Mouse (Mus musculus): ENCODE data around the gene Fat4.

DNA sequence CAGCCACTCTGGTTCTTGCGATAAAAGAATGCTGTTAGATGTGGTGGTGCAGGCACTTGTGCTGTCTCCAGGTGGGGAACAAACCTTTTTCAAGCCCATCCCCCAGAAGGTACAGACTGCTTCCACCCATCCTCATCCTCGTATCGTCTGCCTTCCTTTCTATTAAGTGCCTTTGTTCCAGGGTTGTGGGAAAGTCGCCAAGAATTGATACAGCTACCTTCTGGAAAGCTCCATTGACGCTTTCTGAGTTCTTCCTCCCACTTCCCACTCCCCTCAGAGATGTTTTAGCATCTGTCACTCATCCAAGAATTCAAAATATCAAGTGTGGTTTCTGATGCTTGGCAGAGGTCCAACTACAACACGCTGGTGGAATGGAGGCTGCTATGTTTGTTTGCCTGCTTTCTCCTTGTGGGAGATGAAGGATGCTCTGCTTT, 6.1 kb downstream of the Fat4 start:
- TF ChIP-seq POLR2A (IDR thresholded peaks at IDR 0.05; ENCODE audit: insufficient read length, low read depth): no peak
- no peak for TF ChIP-seq MYOD1 (IDR thresholded peaks at IDR 0.05; ENCODE audit: control insufficient read depth in 1 of 3, insufficient read length in 2 of 3, low read depth in 2 of 3)
- no peak for TF ChIP-seq POLR2AphosphoS2 (IDR thresholded peaks at IDR 0.05; ENCODE audit: insufficient read length, low read depth)
- no peak for TF ChIP-seq TCF12 (IDR thresholded peaks at IDR 0.05; ENCODE audit: insufficient read depth, poor library complexity, severe bottlenecking)
- TF ChIP-seq USF1 (IDR thresholded peaks at IDR 0.05; ENCODE audit: low read depth): no peak
- no peak for TF ChIP-seq SRF (IDR thresholded peaks at IDR 0.05; ENCODE audit: control insufficient read depth, insufficient read length, low read depth)
- no peak for TF ChIP-seq MYOG (IDR thresholded peaks at IDR 0.05; ENCODE audit: control insufficient read depth in 1 of 3, insufficient read depth in 1 of 3, insufficient read length in 2 of 3, low read depth in 2 of 3)
- TF ChIP-seq E2F4 (IDR thresholded peaks at IDR 0.05; ENCODE audit: insufficient read depth): no peak

All from myocyte (in vitro differentiated cells).